Mouse (Mus musculus): ENCODE results near the gene Slc24a2.

Slc24a2 gene

GRCm38 (mm10) chr4:87119758-87120157 is 110.5 kb downstream of the Slc24a2 start:
- DNase-seq (ENCODE audit: low read depth in 1 of 2, low spot score in 2 of 2): no peak

DNA sequence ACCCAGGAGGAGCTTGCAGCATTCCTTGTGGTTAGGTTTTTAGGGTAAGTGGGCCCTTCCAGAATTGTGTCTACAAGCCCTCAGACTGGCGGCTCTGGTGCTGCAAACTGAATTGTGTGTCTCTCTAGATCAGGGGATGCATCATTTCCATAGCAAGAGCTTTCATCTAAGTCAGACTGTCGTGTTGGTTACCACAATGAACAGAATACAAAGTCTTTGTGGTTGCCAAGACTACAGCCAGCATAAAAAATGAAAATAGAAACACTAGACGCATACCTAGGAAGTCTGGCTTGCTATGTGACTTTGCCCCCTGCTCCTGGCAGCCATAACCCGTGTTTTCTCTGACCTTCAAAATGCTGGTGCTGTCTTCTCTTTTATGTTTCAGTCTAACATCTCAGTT is 114.6 kb downstream of the Slc24a2 start:
- no peak for DNase-seq (ENCODE audit: low read depth in 1 of 2, low spot score in 2 of 2)

DNA sequence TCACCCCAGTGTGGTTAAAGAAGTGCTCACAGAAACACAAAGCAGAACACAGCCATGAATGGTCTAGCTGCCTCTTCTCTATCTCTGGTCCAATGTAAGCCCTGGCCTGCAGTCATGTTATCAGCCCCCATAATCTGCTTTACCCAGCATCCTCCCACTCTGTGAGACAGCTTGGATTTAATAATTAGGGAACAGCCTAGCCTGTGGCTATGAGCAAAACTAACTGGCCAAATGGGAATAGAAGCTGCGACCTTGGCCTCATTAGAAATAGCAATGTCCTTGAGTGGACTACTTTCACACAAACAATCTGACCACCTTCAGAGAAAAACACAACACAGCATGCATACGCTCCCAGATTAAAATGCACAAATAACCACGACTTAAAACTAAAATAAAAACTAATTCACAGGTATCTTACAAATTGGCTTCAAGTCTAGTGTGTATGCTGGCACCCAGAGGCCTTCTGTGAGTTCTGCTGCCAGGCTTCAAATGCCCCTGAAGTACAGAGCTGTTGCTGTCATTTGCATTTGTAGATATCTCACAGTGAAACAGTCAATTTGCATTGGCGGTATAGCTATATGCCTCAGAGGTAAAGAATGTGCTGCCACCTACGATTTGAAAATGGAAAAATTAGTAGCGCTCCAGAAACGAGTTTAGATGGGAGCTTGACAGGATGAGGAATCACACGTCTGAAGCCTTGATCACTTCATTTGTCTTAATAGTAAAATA is 120.8 kb downstream of the Slc24a2 start:
- no peak for DNase-seq (ENCODE audit: low read depth in 1 of 2, low spot score in 2 of 2)

DNA sequence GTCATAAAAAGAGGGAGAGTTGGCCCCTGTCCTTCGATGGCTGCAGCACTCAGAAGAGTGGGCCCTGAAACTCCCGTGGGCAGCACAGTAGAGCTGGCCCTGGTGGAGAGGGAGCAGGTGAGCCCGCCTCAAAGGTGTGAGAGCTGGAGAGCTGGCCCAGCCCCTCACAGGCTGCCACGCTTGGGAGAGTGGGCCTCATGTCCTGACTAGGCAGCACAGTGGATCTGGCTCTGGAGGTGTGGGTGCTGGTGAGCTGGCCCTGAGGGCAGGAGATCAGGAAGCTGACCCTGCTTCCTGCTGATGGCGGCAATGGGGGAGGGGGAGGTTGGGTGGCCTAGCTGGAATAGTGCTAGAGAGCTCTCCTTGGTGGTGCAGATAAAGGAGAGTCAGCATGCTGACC is 129.3 kb downstream of the Slc24a2 start:
- DNase-seq (ENCODE audit: low read depth in 1 of 2, low spot score in 2 of 2): no peak

DNA sequence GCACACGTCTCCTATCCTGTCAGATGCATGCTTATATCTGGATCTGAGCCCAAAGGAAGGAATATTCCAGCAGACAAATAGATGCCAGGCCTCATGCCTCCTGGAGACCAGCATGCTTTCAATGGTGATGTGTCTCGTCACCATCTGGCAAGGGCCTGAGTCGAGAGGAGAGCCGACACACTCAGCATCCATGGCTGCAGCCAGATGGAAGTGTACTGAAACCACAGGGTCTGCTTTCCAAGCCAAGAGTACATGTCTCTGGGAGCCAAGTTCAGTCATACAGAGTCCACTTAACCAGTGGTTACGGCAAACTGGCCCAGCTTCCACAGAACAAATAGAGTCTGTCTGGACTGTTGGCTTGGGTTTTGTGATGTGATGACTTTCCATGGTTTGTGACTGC is 134.1 kb downstream of the Slc24a2 start:
- DNase-seq (ENCODE audit: low read depth in 1 of 2, low spot score in 2 of 2): no peak

DNA sequence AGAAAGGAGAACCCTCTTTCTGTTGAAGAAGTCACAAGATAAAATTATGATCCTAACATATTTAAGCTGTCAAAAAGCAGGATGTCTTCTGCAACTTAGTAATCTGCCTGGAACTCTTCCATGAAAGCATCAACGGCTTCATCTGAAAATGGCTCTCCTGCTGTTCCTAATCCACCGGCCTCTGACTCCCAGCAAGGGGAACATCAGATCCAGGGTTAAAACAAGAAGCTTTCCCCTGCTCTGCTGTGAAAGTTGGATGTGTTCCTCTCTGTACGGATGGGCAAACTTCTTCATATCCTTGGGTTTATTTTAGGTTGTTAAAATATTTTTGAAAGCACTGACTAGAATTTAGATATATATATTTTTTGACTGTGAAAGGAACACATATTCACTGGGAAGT is 136.7 kb downstream of the Slc24a2 start:
- DNase-seq (ENCODE audit: low read depth in 1 of 2, low spot score in 2 of 2): no peak

GRCm38 (mm10) chr4:87090841-87091240 is 139.4 kb downstream of the Slc24a2 start:
- no peak for DNase-seq (ENCODE audit: low read depth in 1 of 2, low spot score in 2 of 2)

DNA sequence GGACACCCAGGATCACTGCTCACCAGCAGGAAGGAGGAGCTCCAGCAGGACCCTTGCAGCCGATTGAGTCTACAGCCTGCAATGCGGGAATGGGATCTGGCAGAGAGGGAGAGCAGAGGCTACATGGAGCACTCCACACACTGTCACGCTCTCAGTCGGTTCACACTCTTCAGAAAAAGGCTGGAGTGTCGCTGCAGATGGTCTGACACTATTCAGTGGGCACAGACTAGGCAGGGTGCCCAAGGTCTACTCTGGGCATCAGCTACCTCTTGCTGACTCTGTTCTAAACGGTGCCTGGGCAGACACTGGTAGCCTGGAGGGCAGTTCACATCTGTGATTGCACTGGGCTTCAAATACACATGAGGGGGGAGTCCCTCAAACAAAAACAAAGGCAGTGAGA is 141.6 kb downstream of the Slc24a2 start:
- no peak for DNase-seq (ENCODE audit: low read depth in 1 of 2, low spot score in 2 of 2)

GRCm38 (mm10) chr4:87087597-87087996 is 142.7 kb downstream of the Slc24a2 start:
- DNase-seq (ENCODE audit: low read depth in 1 of 2, low spot score in 2 of 2): no peak

DNA sequence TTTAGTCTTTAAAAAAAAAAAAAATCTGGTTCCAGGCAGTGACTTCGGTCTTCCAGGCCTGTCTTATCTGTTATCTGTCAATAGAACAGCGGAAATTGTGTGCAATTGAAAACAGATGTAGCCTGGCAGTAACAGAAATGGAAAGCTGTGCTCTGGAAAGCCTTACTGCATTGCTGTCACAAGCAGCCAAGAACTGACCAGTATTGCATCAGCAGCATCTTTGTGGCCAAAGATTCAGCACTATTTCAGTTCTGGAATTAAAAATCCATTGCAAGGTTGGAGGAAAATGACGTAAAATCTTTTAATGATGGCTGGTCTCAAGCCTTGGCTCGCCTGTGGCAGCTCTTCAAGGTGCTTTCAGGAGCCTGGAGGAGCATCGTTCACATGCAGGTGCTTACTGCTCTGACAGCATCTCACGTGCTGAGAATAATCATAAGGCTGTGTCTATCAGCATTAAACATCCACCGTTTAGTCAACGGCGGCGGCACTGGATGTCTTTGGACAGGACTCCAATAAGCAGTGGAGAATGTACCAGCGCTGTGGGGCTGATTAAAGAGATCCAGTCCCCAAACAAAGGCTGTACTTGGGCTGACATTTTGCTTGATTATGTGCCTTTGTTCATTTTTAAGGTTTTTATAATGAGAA is 143.2 kb downstream of the Slc24a2 start:
- no peak for DNase-seq (ENCODE audit: low read depth in 1 of 2, low spot score in 2 of 2)

GRCm38 (mm10) chr4:87081321-87081720 is 149.0 kb downstream of the Slc24a2 start:
- no peak for DNase-seq (ENCODE audit: low read depth in 1 of 2, low spot score in 2 of 2)

GRCm38 (mm10) chr4:87079305-87079704 is 151.0 kb downstream of the Slc24a2 start:
- DNase-seq (ENCODE audit: low read depth in 1 of 2, low spot score in 2 of 2): no peak

GRCm38 (mm10) chr4:87078726-87079125 is 151.6 kb downstream of the Slc24a2 start:
- DNase-seq (ENCODE audit: low read depth in 1 of 2, low spot score in 2 of 2): no peak

DNA sequence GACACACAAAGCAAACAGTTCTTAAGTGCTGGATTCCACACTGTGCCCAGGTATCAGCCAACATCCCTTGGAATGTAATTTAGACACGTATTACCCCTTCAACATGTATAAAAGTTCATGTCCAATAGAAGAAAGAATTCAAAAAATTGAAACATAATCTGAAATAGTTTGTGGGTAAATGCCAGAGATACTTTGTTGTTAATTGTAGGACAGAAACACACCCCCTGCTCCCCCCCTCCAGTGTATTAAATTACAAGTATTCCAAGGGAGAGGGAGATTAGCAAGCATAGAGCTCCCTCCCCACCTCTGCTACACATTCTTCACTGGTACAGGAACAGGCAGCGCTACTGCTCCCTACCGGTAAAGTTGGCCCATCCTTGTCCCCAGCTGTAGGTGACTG is 154.5 kb downstream of the Slc24a2 start:
- no peak for DNase-seq (ENCODE audit: low read depth in 1 of 2, low spot score in 2 of 2)

GRCm38 (mm10) chr4:87068121-87068520 is 162.2 kb downstream of the Slc24a2 start:
- DNase-seq (ENCODE audit: low read depth in 1 of 2, low spot score in 2 of 2): no peak

GRCm38 (mm10) chr4:87065227-87065626 is 165.1 kb downstream of the Slc24a2 start:
- DNase-seq (ENCODE audit: low read depth in 1 of 2, low spot score in 2 of 2): no peak

DNA sequence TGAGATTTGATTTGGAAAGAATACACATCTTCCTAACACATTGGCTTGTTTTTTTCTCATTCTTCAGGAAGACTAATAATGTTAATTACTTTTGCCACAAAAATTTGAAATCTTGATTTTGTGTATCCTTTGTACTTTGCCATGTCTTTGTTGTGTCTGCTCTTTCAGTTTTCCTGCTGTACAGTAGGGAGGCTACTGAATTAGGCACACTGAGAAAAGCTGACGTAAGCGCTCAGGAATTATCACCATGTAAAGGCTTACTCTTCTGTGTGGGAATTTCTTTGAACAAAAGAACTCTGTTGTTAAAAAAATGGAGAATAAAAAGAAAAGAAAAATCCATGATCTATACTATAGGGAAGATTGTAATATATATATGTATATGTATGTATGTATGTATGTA is 165.7 kb downstream of the Slc24a2 start:
- no peak for DNase-seq (ENCODE audit: low read depth in 1 of 2, low spot score in 2 of 2)

- DNase-seq (ENCODE audit: low read depth in 1 of 2, low spot score in 2 of 2): no peak
These were observed 167.5 kb downstream of the Slc24a2 start for GRCm38 (mm10) chr4:87062771-87063253.

- DNase-seq (ENCODE audit: low read depth in 1 of 2, low spot score in 2 of 2): no peak
These were observed 168.6 kb downstream of the Slc24a2 start for GRCm38 (mm10) chr4:87061696-87062095.

DNA sequence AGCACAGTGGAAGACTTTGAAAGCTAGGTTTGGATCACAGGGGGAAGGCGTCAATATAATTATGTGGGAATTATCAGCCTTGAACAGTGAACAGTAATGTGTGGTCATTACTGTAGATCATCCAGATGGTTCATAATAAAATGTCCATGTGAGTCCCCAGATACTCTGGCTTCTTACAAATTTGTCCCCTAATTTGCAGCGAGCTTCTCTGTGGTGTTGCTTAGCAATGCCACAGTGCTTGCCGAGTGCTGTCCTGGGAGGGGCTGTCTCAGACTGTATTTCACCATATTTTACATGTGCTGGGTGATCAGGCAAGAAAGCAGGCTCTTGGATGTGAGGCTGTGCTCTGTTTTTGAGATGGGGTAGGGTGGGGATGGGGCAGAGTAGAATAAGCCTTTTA is 172.7 kb downstream of the Slc24a2 start:
- DNase-seq (ENCODE audit: low read depth in 1 of 2, low spot score in 2 of 2): no peak

DNA sequence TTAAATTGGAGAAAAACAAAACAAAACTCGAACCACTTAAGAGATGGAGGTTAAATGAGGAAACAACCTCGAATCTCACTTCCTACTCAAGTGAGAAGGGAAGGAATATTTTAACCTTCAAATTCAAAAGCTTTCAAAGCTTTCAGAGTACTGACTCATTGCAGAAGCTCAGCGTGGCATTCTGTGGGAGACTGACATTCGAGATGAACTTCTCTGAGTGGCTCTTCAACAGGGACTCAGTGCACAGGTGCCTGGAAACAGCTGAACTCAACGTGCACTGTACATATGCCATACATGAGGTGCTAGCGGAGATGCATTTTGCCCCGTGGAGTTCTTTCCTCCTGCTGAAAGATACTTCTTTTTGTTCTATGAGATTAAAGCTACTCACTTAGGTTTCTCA is 174.5 kb downstream of the Slc24a2 start:
- DNase-seq (ENCODE audit: low read depth in 1 of 2, low spot score in 2 of 2): no peak

DNA sequence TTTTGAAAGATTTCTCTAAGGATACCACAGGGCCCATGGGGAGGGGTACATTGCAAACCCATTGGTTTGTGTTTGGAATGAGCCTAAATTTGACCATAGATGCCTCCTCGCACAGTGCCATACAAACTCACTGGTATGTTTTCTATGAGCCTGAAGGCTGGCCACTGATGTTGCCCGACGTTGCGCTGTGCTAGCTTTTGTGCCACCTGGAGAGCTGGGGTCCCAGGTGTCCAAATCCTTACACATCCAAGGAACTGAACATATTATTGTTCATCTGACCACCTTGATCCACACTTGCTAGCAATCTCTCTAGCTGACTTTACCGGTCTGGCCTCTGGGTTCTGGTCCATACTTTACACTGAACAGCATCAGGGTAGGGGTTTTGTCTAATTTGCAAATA is 177.4 kb downstream of the Slc24a2 start:
- DNase-seq (ENCODE audit: low read depth in 1 of 2, low spot score in 2 of 2): no peak

GRCm38 (mm10) chr4:87049061-87049460 is 181.2 kb downstream of the Slc24a2 start:
- no peak for DNase-seq (ENCODE audit: low read depth in 1 of 2, low spot score in 2 of 2)
